Mouse (Mus musculus): ENCODE measurements around the gene Grwd1.

Gene Grwd1

DNA sequence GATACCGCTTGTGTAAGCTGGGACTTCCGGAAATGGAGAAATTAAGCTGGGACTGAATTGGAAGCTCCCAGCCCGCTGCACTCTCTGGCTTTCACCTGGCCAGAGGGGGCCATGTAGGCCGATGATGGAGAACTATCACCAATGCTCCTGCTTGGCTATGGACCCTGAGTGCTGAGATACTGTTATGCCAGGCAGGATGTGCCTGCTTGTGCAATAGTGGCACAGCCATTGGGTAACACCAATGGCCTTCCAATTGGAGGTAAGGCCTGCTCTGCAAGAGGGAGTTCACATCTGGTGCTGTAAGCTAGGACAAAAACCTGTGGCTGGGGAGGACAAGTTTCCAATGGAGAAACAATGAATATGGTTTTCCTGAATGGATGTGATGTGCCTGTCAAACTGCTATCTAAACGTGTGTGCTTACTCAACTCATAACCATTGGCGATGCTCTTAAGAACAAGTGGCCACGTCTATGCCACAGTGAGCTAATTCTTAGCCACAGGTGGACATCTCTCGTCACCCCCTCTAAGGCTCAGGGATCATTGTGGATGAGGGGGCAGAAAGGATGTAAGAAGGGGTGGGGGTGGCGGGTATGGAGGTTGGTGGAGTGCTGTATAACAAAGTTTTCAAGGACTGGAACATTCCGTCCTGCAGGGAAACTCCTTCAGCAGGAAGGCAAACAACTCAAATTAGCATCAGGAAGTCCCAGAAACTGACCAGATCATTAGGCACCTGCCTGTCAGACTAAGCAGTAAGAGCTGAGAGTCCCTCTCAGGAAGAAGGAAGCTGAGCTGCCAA is 12.4 kb upstream of the Grwd1 start:
- no peak for DNase-seq (ENCODE audit: low read depth, low spot score)

DNA sequence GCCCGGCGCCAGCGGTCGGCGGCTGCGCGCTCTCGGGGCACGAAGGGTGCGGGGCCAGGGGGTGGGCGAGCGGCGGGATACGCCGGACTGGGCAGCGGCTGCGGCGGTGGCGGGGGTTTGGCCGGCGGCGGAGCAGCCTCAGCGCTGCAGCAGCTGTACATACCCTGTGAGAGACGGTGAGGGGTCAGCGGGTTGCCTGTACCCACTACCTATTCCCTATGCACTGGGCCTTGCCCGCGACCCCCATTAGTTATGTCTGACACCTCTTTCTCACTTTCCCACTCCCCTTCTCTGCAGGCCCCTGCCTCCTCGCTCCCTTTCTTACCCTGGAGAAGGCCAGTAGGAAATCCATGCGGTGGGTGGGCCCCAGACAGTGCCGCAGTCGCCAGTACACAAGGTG is 3.2 kb upstream of the Grwd1 start:
- DNase-seq (ENCODE audit: low read depth, low spot score): no peak

DNA sequence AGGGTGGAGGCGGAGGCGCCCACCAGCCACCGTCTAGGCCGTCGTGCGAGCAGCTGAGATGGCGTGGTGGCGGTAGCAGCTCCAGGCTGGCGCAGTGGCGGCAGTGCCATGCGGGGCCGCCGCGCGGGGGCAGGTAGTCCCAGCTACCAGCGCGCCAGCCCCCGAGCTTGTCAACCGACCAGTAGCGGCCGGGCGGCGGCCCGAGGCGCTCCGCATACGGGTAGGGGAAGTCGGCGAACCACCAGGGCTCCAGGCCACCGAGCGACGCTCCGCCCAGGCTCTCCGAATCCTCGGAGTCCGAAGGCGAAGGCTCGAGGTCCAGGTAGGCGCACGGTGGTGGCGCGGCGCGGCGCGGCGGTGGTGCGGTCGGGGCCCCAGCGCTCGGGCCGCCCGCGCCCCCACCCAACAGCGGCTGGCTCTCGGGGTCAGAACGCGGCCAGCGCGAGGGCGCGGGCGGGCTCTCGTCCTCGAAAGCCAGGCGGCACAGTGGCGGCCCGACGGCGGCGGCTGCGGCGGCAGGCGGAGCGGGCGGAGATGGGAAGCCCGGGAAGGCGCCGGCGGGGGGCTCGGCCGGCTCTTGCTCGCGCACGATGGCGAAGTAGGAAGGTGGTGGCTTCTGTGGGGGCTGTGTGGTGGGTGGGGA is 2.5 kb upstream of the Grwd1 start:
- DNase-seq (ENCODE audit: low read depth, low spot score): no peak

DNA sequence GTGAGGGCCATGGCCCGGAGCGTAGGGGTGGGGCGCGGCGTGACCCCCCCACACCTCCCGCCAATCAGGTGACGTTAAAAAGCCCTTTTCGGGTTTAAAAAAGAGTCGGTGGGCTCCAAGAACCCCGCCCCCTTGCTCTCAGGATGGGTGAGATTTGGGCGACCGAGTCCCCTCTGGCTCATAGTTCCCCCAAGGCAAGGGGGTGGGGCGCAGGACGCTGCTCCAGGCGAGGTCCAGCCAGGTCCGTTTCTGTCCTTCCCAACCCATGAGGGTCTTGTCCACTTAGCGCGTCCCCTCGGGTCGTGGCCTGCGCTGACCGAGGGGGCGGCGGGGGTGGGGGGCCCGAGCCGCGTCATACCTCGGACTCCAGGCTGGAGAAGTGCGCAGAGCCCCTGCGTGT is 1.7 kb upstream of the Grwd1 start:
- DNase-seq (ENCODE audit: low read depth, low spot score): no peak

DNA sequence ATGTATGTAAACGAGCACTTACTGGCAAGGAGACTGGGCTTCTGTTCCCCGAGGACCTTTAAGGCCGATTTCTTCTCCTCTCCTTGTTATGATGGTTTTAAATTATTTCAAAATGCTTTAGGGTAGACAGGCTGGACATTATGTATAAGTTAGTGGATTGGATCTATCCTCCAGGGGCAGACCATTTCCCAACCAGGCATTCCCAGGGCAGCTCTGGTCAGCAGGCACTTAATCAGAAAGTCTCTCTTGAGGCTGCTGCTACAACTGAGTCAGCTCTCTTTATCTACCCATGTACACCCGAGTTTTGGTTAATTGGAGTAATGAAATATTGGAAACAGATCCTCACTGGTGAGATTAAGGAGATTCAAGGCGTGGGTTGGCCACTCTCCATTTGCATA is 383 bp upstream of the Grwd1 start:
- no peak for DNase-seq (ENCODE audit: low read depth, low spot score)

DNA sequence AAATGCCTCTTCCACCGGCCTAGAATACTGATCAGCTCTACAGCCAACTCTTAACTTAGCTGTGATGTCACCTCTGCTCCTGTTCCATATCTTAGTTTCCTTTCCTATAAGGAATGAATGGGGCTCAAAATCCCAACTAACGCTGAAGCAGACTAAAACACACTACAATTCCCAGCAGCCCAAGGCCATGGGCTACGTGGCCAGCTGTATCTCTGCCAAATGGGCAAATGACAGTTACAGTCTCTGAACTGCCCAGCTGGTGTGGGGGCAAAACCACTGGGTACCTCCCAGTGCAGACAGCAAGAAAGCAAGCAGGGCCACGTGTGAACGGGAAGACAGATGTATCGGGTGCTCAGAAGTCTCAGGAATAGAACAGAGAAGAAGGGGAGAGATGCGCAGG is 4.1 kb downstream of the Grwd1 start:
- no peak for DNase-seq (ENCODE audit: low read depth, low spot score)

DNA sequence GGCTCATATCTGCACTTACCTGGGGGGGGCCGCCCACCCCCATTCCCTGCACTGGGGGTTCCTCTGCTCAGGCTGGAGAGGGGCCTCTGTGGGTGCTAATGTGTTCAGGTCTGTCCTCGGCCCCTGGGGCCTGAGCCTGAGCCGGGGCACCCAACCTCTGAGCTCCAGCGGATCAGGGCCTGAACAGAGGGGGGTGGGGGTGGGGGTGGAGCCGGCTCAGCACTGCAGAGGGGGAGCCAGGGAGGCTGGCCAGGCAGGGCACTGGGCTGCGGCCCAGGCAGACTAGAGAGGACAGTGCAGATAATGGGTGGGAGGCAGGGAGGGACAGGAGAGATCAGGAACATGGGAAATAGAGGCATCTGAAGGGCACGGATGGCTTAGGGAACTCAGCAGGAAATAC is 6.1 kb downstream of the Grwd1 start, which contains the start of gene Kcnj14:
Kcnj14 (minus strand) TSS at position 185 of the 400 bp plus-strand sequence.
- DNase-seq (ENCODE audit: low read depth, low spot score): no peak

DNA sequence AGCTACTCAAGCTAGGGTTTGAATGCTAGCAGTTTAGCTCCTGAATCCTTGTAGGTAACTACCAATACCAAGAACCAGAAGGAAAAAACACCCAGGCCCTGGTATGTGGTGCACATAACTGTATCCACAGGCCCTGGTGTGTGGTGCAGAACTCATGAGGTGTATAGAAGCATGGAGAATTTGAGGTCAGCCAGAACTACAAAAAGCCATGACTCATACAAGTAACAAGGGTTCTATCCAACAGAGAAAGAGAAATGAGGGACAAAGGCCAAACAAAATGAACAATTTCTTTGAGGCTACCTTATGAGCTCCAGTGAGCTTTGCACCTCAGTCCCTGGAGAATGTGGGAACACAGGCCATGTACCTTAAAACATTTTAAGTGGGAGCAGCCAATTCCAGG is 9.8 kb downstream of the Grwd1 start:
- DNase-seq (ENCODE audit: low read depth, low spot score): no peak

DNA sequence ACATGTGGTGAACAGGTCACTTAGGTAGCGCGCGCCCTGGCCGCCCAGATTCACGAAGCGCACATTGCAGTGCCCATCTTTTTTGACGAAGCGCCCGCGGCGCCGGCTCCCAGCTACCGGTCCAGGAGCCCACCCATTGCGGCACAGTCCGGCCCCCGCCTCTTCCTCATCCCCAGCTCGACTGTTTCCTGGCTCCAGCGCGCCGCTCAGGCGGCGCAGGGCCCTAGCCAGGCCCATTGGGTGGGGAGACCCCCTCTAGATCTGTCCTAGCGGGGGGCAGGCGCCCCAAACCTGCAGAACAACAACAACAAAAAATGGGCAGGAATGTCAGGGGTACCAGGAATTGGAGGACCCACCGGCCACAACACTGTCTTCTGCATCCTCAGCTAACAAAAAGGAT is 10.9 kb downstream of the Grwd1 start:
- no peak for DNase-seq (ENCODE audit: low read depth, low spot score)

DNA sequence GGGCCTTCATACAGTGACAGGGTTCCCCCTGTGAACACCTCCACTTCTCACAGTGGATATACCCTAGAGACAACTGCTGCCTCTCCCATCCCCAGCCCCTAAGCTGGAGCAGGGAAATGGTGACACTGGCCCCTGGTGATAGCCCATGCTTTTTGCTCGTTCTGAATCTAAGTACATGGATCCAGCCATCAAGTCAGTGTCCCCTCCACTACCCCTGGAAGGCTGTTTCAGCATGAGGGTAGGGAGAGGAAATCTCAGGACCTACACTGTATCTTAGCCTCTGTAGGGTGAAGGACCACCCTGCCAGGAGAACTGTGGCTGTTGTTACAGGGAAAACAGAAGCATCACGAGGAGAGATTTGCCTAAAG is 14.8 kb downstream of the Grwd1 start:
- no peak for DNase-seq (ENCODE audit: low read depth, low spot score)

DNA sequence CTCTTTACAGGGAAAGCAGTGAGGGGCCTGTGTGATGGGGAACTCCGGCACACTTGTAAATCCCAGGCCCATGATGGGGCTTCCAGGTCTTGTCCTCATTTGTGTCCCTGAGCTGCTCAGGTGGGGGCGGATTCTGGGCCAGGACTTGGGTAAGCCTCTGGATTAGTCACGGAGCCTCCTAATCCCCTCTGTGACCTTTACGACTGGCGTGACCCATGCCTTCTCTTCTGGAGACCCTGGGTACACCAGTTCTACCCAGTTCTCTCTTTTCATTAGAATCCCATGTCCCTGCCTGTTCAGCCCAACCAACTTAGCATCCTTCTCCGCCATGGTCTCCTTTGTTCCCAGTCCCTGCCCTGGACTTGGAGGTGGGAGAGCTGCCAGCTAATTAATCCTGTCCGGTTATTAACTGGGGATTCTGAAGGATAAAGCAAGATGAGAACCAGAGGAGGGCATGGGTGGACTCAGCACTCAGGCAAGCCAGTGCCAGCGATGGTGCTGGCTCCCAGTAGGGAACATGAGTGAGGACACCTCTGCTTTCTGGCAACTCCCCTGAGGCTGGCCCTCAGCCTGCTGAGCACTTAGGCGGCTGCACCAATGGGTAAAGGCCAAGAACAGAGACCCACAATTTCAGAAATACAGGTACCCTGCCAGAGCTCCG is 15.3 kb downstream of the Grwd1 start:
- DNase-seq (ENCODE audit: low read depth, low spot score): no peak

DNA sequence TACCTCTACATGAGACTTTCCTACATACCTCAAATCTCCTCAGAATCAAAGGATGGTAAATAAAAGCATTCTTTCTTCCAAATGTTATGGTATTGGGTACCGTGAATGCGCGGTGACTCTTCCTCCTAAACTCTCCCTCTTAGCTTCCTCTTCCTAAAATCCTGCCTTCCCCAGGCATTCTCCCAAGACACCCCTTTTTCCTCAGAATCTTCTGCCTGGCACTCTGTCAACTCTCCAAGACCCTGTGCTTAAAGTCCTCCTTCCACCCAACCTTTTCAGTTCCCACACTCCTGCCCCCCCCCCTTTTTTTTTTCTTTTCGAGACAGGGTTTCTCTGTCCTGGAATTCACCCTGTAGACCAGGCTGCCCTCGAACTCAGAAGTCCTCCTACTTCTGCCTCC is 15.9 kb downstream of the Grwd1 start:
- DNase-seq (ENCODE audit: low read depth, low spot score): no peak

DNA sequence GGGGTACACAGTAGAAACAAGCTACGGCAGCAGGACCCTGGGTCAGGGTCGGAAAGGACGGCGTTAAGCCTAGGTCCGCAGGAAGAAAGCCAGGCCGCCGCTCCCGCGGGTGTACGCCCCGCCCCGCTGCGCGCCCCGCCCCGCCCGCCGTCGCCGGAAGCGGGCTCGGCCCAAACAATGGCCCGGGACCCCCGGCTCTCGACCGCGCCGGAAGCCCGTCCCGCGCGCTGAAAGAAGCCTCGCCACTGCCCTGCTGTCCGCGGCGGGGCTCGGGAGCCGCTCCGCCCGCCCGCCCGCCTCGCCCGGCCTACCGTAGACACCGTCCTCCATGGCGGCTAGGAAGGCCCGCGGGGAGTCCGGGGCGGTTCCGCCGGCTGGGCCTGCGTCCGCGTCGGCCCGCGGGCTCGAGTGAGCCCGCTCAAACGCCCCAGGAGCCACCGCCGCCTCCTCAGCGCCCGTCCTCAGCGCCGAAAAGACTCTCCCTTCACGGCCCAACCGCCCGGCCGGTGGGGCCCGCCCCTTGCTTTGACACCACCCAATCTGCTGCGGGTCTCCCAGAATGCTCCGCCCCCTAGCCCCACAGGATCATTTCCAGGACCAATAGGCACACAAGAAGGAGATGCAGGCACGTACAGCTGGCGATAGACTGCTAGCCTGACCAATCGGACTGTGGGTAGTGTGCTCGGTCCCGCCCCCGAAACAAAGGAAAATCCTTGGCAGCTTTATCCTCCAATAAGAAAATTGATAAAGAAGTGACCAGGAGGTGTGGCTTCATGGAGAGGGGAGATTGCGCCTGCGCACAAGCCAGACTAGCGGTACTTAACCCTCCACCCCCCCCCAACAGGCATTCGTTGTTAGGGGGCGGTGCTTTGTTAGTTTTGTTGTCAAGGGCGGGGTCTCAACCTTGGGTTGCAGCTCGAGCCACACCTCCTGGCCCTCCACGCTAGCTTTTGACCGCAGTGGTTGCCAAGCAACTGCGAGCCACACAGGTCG is 16.7 kb downstream of the Grwd1 start, which contains the start of gene Cyth2:
Cyth2 (minus strand) TSS at position 795 of the 993 bp plus-strand sequence.
- DNase-seq (ENCODE audit: low read depth, low spot score): peak; percentile 99

DNA sequence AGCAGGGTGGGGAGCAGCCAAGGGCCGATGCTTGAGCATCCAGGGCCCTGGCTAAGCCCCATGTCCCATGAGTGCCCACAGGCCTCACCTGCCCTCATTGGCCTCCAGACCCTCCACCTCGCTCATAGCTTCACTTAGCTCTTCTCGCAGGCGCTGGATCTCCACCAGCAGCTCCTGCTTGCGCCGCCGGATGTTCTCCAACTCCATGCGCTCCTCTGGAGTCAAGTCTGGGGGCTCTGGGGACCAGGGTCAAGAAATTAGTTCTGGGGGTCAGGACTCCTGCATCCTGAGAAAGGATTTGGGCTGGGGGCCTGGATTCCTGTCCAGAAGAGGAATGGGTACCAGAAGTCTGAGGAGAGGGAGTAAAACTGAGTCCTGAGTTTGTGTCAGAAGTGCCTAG is 17.8 kb downstream of the Grwd1 start:
- DNase-seq (ENCODE audit: low read depth, low spot score): no peak

DNA sequence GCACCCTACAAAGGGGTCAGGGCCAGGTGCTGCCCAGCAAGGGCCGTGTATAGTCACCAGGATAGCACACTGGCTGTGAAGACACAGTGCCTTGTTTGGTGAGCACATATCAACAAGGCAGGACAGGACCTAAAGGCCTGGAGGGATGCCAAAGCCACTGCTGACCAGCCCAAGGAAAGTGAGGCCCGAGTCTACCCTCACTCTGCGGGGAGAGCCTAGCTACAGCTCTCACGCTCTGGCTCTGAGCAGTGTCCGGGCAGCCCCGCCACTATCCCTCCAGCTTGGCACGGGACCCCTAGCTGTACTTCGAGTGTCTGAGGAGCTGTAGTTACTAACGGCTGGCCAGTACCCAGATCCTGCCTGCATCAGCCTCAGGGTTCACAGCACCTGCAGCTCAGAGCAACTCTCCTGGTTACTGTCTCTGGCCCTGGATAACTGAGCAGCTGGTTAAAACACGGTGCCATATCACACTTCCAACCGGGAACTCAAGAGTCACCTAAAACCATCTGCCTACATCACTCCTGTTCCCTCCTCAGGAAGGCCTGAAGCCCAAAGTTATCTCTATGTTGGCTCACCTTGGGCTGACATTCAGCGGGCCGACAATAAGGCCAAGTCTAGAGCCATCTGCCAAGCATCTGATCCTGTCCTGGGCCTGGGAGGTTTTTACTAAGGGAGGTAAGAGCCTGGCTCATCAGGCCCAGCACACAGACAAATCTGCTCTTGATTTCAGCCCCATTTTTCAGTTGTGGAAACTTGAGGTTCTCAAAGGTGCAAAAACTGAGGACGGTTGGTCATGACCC is 21.3 kb downstream of the Grwd1 start:
- DNase-seq (ENCODE audit: low read depth, low spot score): no peak

DNA sequence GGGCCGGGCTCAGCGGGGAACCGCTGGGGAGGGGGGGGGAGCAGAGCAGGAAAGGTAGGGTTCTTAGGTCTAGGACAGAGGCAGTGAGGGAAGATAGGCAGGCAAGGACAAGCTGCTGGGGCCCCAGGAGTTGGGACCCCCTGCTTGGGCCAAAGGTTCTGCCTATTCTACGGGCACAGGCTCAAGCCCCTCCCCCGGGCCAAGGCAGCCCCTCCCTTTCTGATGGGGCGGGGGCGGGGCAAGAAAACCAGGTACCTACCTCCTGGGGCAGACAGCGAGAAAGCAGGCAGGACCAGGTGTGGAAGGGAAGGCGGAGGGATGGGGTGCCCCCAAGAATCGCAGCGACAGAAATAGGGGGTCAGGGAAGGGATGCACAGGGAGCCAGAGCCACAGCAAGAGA is 22.3 kb downstream of the Grwd1 start:
- no peak for DNase-seq (ENCODE audit: low read depth, low spot score)

DNA sequence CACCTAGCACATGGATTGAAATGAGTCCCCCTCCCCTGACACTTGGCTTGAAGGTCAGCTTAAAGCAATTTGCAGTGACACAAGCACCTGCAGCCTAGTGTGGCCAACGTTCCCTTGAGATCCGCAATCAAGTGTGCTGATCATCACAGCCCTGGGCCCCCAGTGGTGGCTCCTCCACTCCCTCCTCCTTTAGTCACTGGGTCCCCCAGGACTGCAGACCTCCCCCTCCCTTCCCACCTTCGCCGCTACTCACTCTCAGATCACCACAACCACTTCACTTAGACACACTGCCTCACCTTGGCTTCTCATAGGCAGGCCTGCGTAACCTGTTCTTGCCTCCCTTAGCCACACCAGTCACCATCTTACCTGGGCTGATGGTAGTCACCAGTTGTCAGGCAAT is 24.8 kb downstream of the Grwd1 start:
- no peak for DNase-seq (ENCODE audit: low read depth, low spot score)

DNA sequence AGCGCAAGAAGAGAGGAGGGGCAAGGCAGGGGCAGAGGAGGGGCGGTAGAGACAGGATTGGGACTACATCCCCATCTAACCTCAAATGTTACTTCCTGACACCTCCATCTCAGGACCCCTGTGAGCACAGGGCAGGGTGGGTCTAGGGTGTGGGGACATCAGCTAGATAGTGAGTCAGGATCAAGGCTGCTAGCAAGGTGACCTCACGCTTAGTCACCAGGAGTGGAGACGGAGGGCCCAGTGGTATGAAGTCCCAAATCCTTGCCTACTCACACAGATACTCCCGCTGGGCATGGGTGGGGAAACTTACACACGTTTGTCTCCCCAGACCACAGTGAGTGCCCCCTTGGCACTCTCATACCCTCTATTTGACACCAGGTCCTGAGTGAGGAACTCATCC is 28.2 kb downstream of the Grwd1 start:
- no peak for DNase-seq (ENCODE audit: low read depth, low spot score)

DNA sequence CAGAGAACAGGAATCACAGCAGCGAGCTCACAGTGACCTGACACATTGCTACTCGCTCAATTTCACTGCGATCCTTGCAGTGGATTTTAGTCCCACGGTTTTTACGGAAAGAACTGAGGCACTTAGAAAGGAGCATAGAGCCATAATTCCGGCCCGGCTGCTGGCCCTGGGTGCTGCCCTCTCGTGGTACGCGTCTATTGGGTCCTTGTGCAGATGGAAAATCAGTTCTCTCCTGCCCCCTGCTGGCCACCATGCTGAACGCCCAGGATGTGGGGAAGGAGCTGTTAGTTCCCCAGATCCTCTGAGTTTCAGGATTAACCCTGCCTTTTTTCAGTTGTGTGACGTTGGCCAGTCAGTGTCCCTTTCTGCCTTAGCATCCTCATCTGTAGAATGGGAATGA is 29.4 kb downstream of the Grwd1 start:
- peak; percentile 95 for DNase-seq (ENCODE audit: low read depth, low spot score)

DNA sequence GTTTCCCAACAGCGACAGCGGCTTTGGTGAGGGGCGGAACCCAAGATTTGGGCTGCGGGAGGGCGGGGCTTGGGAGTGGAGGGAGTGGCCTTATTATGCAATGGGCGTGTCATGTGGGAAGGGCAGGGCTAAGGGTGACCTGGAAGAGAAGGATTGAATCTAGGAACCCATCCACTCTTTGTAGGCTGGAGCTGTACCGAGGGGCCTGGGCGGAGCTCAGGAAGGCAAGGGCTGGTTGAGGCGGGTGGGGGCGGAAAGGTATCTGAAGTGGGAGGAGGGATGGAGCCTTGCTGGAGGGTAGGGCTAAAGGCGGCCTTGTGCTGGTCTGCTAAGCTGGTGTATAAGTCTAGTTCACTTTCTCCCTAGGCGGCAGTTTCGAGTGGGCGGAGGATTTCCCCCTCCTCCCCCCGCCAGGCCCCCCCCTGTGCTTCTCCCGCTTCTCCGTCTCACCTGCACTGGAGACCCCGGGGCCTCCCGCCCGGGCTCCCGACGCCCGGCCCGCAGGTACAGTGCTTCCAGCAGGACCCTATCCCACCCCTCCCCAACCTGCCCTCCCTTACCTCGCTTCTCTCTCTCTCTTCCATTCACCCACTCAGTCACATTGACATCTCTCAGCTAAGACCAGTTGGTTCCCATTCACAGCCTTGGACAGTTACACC is 30.1 kb downstream of the Grwd1 start:
- DNase-seq (ENCODE audit: low read depth, low spot score): peak; percentile 53

Data from mesoderm, embryonic 11.5 days (tissue).